Mouse (Mus musculus): ENCODE measurements around the gene Themis.

Themis gene

GRCm38 (mm10) chr10:28805160-28805559 lies 137.0 kb downstream of the Themis start:
- DNase-seq (ENCODE audit: low spot score), result no peak

GRCm38 (mm10) chr10:28811928-28812570 lies 143.9 kb downstream of the Themis start:
- no peak for DNase-seq (ENCODE audit: low spot score)

- DNase-seq (ENCODE audit: low spot score), result no peak
Measured at GRCm38 (mm10) chr10:28812571-28812936, 144.4 kb downstream of the Themis start.

- no peak for DNase-seq (ENCODE audit: low spot score)
Measured at GRCm38 (mm10) chr10:28816160-28816559, 148.0 kb downstream of the Themis start.

GRCm38 (mm10) chr10:28822320-28822719 lies 154.2 kb downstream of the Themis start:
- no peak for DNase-seq (ENCODE audit: low spot score)

- no peak for DNase-seq (ENCODE audit: low spot score)
Measured at GRCm38 (mm10) chr10:28842605-28843004, 174.4 kb downstream of the Themis start.

GRCm38 (mm10) chr10:28843755-28844717 lies 175.9 kb downstream of the Themis start:
- DNase-seq (ENCODE audit: low spot score), result peak; percentile 32

GRCm38 (mm10) chr10:28856154-28856553 lies 188.0 kb downstream of the Themis start:
- DNase-seq (ENCODE audit: low spot score), result no peak

GRCm38 (mm10) chr10:28870580-28871354 lies 202.6 kb downstream of the Themis start:
- no peak for DNase-seq (ENCODE audit: low spot score)

- DNase-seq (ENCODE audit: low spot score), result no peak
Measured at GRCm38 (mm10) chr10:28874605-28875004, 206.4 kb downstream of the Themis start.

- DNase-seq (ENCODE audit: low spot score), result no peak
Measured at GRCm38 (mm10) chr10:28887643-28888042, 219.5 kb downstream of the Themis start.

GRCm38 (mm10) chr10:28890886-28891285 lies 222.7 kb downstream of the Themis start:
- DNase-seq (ENCODE audit: low spot score), result no peak

GRCm38 (mm10) chr10:28898351-28898750 lies 230.2 kb downstream of the Themis start:
- no peak for DNase-seq (ENCODE audit: low spot score)

All from c-Kit-positive CD71-positive TER-119-positive erythroid progenitor cells, embryonic 14.5 days (primary cell).